Mouse (Mus musculus): ENCODE results near the gene Oprd1.

Oprd1 gene

GRCm38 (mm10) chr4:132078296-132078714 lies 66.0 kb downstream of the Oprd1 start:
- DNase-seq = no peak

- DNase-seq = no peak
Measured at GRCm38 (mm10) chr4:132077445-132077844, 66.8 kb downstream of the Oprd1 start.

GRCm38 (mm10) chr4:132076480-132077405 lies 67.5 kb downstream of the Oprd1 start:
- no peak for DNase-seq

GRCm38 (mm10) chr4:132075796-132076195 lies 68.5 kb downstream of the Oprd1 start:
- no peak for DNase-seq

- DNase-seq = peak; percentile 99 to 100
Measured at GRCm38 (mm10) chr4:132074933-132075769, 69.1 kb downstream of the Oprd1 start, which contains the start of gene Epb41. Epb41 (minus strand) TSS chr4:132075321.

GRCm38 (mm10) chr4:132074077-132074932 lies 70.0 kb downstream of the Oprd1 start, which contains the start of gene Gm10300:
Gm10300 (plus strand) TSS chr4:132074697.
- DNase-seq = peak in 1 of 2 experiments; percentile 41

GRCm38 (mm10) chr4:132072946-132073345 lies 71.3 kb downstream of the Oprd1 start:
- DNase-seq = peak in 1 of 2 experiments; percentile 38

- DNase-seq = no peak
Measured at GRCm38 (mm10) chr4:132072156-132072555, 72.1 kb downstream of the Oprd1 start.

GRCm38 (mm10) chr4:132071674-132072073 lies 72.6 kb downstream of the Oprd1 start:
- DNase-seq = no peak

- DNase-seq = peak; percentile 61 to 75
Measured at GRCm38 (mm10) chr4:132067938-132068235, 76.4 kb downstream of the Oprd1 start.

- peak; percentile 64 to 71 for DNase-seq
Measured at GRCm38 (mm10) chr4:132067112-132067937, 77.0 kb downstream of the Oprd1 start.

GRCm38 (mm10) chr4:132066101-132066773 lies 78.0 kb downstream of the Oprd1 start:
- DNase-seq = peak; percentile 72 to 80

GRCm38 (mm10) chr4:132065578-132065977 lies 78.7 kb downstream of the Oprd1 start:
- no peak for DNase-seq

- no peak for DNase-seq
Measured at GRCm38 (mm10) chr4:132064550-132064949, 79.7 kb downstream of the Oprd1 start.

- DNase-seq = no peak
Measured at GRCm38 (mm10) chr4:132062934-132063884, 81.1 kb downstream of the Oprd1 start.

GRCm38 (mm10) chr4:132062289-132062688 lies 82.0 kb downstream of the Oprd1 start:
- no peak for DNase-seq
